Mouse (Mus musculus) thymus, adult 2 months (tissue): ENCODE results near the gene Zbtb20.

ENCODE experiments used
- CTCF ChIP-seq: fragments of 200-500 bp; IDR thresholded peaks from 2 replicates; pipeline ENCODE4 v1.5.1; 2012; ENCODE audit warnings: mild to moderate bottlenecking, control low read depth, low read length, moderate library complexity, borderline replicate concordance; ENCODE audit not compliant: control insufficient read depth, poor library complexity, insufficient read depth; ENCODE audit errors: extremely low read depth
- POLR2A ChIP-seq: fragments of 200-500 bp; IDR thresholded peaks from 2 replicates; pipeline ENCODE4 v1.6.1; 2012; ENCODE audit warnings: mild to moderate bottlenecking, low read length, control low read depth, moderate library complexity; ENCODE audit not compliant: control insufficient read depth, poor library complexity, insufficient read depth; ENCODE audit errors: extremely low read depth

DNA sequence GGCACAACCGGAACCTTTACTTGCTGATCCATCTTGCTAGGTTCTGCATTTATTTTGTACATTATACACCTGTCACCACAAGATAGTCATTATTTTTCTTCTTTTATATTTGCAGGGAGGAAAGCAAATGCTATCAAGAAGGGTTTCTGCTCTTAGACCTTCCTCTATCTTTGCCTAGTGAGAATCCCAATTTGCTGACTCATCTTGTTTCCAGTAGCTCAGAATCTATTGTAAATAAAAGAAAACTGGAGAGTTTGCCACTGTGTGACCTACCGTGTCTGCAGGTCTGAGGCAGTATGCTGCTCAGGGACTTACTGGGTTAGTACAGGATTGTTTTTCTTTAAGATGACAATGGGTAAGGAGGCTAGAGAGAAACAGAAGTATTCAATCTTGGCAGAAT, 812.3 kb downstream of the Zbtb20 start:
- TF ChIP-seq POLR2A (no peak), CTCF (no peak)
